Mouse (Mus musculus) ovary, postnatal 36 days (tissue): Measurements from ENCODE around the gene Pak1.

Experiments used
- DNase-seq: peaks from one replicate; pipeline ENCODE4 v3.0.0; 2022; ENCODE audit warnings: low spot score, mixed read lengths

Gene Pak1

DNA sequence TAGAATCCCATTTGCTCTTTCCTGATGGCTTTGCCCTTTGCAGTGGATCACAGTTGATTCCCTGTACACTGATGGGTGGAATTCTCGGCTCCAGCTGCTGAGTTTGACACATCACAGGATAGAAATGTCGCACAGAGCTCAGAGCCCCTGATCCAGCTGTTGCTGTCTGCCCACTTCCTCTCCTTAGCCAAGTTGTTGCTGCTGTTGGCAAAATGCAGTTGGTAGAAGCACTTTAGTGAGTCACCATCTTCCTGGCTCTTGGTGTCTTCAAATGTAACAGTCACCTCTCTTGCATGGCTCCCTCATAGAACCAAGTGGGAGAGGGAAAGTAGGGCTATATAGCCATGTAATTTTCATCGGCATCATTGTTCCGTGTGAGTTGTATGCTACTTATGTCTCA, 11.2 kb upstream of the Pak1 start:
- no peak for DNase-seq

DNA sequence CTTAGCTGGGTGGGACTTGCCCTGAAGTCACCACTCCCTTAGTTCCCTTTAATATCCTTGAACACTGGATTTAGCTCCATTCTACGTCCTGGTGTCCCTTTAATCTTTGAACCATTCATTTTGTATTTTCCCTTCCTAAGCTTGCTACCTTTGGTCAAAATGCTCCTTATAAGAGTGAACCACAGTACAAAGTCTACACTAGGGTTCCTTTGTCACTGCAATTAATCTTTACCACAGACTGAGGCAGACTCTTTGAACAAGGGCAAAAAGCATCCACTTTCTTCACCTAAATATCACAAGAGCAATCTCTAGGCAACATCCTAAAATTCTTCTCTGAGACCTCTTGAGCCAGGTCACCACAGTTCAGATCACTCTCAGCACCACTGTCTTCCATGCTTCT, 8.1 kb upstream of the Pak1 start:
- no peak for DNase-seq

DNA sequence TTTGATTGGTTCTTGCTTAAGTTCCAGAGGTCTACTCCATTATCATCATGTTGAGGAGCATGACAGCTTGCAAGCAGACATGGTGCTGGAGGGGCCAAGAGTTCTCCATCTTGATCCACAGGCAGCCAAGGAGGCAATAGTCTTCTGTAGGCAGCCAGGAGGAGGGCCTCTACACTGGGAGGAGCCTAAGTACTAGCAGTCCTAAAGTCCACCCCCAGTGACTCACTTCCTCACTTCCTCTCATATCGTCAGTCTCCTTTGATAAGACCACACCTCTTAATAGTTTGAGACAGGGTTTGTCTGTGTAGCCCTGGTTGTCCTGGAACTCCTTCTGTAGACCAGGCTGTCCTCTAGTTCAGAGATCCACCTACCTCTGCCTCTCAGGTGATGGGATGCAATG, 7.5 kb upstream of the Pak1 start:
- DNase-seq, result no peak

DNA sequence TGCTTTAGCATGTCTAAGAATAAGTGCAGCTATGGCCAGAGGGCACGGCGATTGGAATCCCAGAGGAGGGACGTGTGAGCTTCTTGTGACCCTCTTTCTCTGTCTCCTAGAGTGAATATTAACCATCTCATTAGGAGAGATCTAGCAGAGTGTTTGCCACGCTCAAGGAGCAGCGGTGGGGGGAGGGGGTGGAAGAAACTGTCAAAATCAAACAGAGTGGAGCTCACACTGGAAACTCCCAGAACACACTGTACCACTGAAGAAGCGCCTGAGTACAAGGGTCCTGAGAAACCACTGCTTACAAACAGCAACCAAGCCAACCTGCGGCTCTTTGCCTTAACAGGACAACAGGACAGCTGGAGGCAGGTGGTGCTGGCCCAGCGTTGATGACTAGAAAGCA, 6.8 kb upstream of the Pak1 start:
- no peak for DNase-seq

DNA sequence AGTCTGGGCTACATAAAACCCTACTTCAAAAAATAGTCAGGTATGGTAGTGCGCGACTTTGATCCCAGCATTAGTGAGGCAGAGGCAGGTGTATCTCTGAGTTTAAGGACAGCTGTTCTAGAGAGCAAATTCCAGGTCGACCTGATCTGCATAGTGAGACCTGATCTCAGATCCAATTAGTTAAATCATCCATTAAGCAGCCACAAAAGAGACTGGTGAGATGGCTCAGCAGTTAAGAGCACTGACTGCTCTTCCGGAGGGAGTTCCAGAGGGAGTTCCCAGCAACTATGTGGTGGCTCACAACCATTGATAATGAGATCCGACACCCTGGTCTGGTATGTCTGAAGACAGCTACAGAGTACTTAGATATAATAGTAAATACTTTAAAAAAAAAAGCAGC, 4.8 kb upstream of the Pak1 start:
- no peak for DNase-seq

DNA sequence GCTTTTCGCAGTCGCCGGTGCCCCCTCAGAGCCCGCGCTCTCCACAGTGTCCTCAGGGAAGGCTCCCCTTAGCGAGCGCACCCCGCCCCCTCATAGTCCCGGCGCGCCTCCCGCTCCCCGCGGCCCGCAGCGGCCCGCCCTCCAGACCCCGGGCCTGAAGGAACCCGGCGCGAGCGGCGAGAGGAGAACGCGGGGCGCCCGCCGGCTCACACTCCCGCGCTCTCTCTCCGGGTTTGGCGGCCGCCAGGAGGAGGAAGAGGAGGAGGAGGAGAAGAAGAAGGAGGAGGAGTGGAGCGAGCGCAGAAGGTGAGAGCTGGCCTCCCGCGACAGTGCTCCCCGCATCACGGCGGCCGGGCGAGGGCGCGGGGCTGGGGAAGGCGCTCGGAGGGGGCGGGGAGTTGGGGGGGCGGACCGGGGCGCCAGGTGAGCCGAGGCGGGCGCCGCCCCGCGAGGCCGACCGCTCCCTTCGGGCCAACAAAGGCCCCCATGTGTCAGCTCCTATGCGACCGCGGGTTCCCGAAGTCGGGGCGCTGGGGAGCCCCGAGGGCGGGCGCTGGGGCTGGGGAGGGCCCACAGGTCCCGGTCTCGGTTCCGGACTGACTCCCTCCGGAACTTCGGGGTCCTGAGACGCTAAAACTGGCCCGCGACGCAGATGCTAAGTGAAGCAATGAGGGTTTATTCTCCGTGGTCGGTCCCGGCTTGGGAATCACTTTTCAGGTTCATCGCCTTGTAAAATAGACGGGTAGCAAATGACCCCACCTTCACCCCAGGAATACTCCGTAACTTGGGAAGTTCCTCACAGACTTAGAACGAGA, 535 bp downstream of the Pak1 start:
- no peak for DNase-seq

DNA sequence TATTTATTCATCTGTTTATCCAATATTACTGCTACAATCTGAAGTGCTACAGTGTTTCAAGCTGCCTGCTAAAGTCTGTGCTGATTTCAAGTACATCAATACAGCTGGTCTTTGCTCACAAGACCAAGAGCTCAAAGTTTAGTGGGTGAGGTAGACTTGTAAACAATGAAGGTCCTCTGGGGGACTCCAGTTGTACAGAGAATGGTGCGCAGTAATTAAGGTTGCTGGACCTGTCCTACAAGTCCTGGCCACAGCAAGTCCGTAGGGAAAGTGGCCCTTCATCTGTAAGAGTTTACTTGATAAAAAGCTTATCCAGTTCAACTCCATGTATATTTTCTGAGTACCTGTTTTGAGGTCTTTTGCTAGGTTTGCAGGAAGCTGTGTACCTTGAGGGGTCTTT, 1.9 kb downstream of the Pak1 start:
- no peak for DNase-seq

DNA sequence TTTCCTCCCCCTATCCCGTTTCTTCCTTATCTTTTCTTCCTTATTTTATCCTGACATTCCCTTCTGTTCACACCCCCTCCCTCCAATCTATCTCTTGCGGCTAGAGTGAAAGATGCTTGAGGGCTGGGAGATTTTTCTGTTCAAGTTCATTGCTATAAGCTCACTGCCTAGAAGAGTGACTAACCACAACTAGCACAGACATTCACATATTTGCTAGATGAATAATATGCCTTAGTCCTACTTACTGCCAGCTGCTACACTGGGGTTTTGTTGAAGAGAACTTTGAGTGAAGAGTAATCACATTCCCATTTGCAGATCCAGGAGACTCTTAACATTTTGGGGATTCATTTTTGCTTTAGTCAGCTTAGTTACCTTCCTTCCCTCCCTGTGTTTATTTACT, 4.0 kb downstream of the Pak1 start:
- no peak for DNase-seq

DNA sequence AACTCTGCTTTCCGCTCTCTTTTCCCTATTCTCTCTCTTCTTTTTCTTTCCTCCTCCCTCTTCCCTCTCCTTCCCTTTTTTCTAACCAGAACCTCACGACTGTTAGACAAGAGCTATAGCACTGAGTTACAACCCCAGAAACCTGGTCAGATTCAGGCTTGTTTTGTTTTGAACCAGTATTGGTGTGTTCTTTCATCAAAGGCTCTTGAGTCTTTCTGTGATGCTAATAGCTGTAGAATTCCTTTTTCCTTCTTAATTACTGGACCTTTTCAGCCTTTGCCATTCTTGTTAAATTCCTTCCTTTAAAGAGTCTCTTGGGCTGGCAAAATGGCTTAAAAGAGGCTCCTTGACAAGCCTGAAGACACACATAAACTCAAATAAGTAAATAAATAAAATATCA, 14.8 kb downstream of the Pak1 start:
- DNase-seq, result no peak

DNA sequence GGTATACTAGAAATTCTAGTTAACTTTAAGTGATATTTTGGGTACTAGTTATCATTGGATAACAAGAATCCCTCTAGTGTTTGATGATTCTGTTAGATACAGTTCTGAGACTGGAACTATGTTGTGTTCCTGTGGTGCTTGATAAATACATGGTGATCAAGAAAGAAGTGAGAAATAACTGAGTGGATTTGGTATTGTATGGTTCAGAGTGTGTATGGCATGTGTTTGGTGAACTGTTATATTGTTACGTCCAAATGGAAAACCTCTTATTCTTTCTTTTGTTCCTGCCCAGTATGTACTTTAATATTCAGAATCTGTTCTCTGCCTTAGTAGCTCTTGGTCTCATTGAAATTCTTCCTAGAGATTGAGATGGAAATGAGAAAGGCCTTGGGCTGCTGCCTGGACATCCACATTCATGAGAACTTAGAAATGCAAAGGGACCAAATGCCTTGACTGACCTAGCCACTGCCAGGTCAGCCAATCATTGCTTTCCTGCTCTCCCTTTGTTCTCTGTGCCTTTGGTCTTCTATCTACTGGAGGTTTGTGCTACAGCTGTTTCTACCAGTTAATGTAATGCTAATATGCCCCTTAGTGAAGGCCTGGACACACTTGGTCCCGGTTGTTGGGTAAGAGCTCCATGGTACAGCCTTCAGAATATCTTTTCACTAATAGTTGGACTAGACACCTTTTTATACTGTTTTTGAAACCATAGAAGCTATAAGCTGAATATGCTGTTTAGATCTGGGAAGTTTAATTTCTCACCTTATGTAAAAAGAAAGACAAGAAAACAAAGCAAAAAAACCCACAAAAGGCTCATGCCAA, 16.1 kb downstream of the Pak1 start:
- no peak for DNase-seq

DNA sequence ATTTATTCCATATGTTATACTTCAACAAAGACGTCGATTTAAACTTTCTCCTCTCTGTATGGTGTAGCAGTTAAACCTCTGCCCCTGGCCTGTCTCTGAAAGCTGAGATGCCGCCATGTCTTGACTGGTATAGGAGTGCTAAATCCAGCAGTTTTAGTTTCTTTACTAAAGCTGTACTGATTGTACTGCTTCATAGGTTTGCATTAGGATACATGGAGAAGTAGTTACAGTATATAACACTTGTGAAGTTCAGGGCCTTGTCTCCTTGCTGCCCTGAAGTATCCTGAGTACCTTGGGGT, 16.7 kb downstream of the Pak1 start:
- DNase-seq, result no peak

DNA sequence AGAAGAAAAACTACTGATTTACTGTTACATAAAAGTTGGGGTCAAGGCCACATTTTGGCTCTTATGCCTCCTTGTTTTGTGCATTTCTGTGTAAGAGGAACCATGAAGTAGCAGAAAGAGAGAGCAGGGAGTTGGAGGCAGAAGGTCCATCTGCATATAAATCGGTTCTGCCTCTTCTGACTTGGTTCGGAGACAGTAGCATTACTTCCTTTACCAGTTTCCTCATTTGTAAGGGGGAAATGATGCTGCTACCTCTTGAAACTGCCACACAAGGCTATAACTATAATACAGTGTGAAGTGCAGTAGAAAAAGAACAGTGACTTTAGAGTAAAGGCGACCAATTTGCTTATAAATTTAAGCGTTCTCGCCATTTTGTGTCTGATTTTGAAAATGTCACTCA, 21.0 kb downstream of the Pak1 start:
- DNase-seq, result no peak

DNA sequence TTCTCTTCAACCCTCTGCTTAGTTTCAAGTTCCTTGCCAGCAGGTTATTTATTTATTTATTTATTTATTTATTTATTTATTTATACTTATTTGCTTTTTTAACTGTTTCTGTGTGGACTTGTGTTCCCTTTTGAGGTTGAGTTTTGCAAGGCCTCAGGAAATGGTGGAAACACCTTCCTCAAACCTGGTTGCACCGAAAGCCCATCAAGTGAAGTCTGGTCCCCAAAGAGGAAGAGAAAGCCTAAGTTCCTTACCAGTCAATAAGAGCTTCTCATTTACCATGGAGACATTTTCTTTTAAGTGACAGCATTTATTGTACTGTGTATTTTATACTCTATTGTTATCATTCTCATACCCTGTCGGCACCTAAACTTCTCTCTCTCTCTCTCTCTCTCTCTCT, 33.5 kb downstream of the Pak1 start:
- no peak for DNase-seq

DNA sequence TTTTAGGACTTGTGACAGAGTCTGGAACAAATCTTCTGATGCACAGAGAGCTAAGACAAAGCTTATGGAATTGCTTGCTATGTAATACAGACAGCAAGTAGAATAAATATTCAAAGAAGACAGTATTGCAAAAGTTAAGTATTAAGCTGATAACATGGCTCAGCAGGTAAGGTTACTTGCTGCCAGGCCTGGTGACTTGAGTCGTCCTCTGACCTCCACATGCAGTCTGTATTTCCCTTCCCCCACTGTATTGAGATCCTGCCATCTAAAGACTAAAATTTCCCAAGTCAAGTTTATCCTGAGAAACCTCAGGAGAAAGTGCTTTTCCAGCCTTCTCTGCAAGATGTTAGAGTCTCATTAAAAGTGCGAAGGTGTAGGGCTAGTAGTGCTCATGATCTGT, 40.8 kb downstream of the Pak1 start:
- no peak for DNase-seq

DNA sequence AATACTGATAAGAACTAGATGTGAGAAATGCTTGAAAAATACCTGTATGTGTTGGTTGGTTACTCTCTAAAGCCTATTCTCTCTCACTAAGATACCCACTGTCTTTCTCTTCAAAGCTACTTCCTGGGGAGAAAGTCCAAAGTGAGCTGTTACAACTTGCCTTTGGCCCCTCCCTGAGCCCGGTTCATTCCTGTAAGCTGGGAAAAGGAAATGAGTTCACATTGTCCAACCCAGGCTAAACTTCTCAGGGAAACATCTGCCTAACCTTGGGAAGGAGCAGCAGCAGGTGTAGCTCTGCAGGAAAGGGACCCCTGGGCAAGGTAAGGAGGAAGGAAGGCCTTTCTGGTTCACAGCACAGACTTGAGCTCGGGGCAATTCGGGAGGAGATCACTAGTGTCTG, 42.4 kb downstream of the Pak1 start:
- no peak for DNase-seq

DNA sequence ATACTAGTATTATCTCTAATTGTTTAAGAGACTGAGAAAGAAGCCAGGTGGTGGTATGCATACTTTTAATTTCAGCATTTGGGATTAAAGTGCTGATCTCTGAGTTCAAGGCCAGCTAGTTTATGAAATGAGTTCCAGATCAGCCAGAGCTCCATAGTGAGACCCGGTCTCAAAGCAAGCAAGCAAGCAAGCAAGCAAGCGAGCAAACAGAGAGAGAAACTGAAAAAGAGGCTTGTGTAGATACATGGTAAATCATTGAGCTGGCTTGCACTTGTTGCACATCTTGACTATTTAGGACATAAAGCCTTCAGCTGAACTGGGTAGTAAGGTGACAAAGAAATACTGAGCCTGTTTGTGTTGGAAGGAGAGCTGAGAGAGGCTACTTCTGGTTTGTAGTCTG, 44.6 kb downstream of the Pak1 start:
- DNase-seq, result no peak

DNA sequence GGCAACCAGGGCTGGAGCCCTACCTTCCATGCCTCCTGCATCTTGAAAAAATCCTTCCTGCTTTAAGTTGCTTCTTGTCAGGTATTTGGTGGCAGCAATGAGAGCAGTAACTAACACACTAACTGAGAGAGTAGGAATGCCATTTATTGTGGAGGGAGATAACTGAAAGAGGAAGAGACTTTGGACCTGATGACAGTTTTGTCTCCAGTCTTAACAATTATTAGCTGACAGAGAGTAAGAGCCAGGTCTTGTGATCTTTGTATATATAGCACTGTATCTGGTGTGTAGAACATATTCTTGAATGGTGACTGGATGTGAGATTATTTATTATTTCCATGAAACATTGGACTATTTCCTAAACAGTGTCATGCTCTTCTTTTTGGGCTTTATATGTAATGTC, 50.2 kb downstream of the Pak1 start:
- DNase-seq, result no peak

DNA sequence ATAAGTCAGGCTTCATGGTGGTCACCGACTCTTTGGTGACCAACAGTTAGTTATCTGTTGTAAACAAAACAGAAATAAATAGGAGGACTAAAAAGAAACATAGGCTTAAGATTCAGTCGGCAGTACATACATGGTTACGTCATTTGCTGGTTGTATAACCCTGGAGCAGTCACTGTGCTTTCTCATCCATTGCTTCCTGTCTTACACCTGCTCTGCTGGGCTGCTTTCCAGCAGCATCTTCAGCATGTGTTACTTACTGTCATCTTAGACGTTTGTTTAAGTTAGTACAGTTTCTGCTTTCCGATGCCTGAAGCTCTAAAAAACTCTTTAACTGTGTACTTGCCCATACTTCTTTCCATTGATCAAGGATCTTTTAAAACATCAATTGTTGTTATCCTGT, 53.0 kb downstream of the Pak1 start:
- no peak for DNase-seq

DNA sequence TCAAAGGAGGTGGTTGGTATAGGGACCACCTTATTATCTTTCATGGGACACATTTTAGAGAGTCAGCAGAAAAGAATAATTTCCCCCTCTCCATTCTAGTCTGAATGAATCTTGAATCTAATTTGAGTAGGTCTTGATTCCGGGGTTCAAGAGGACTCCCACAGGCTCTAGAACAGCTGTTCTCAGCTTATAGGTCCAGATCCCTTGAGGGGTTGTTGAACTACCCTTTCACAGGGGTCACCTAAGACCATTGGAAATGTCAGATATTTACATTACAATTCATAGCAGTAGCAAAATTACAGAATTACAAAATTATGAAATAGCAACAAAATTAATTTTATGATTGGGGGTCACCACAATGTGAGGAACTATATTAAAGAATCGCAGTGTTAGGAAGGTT, 54.0 kb downstream of the Pak1 start:
- DNase-seq, result no peak

DNA sequence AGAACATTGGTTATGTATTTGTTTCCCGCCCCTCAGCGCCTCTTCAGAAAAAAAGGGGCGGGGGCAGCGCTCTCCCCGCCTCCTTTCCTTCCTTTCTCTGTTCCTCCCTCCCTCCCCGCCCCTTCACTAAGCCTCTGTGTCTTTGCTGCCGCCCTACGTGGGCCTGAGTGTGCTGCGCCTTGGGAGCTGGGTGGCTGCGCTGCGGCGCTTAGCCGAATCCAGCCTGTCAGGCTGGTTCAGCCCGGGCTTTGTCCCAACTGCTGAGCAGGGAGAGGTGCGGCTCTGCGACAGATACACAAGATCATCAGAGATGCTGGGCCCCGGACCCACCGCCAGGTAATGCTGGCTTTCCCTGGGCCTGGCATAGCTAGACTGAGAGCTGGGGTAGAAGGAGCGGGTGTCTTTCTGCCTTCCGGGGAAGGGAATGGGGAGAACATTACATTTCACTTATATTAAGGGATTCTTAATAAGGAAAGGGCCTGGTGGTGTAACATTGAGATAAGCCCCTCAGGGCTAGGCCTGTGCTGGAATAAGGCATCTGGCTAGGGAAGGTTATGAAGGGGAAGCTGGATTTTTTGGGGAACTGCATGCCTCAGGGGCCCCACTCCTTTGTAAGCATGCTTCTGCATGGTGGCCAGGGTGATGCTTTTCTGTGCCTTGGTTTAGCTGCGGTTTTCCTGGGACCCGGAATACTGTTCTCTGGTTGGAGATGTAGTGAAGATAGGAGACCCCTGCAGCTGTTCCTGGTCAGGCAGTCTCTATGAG, 54.6 kb downstream of the Pak1 start:
- peak; percentile 61 for DNase-seq

DNA sequence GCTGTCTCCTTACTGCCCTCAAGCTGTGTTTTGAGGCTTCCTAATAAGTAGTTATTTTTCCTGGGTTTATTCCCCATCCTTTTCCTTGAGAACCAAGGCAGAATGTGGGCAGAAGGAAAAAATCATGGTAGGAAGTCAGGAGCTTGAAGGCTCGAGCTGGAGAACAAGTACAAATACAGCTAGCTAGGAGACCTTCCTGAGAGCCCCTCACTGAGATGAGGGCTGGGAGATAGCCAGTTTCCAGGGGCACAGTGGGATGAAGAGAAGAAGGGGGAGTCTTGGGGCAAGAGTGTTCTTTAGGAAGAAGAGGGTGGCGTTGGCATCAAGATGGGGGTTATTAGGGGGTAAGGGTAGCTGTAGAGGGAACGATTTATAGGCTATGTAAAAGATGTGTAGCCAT, 56.1 kb downstream of the Pak1 start:
- no peak for DNase-seq

DNA sequence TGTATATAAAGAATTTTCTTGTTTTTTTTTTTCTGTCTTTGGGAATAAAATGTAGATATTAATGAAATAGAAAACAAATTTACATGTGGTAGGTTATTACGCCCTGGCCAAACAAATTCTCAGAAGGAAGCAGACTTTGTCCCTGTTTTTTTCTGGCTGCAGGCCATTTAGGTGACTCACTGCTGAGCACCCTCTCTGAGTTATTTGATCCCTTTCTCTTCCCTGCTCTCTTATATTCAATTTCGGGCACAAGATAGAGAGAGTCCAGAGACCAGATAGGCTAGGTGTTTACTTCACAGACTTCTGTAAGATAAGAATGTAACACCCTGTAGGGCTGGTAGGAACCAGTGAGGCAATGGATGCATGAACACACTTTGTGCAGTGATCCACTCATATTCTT, 57.2 kb downstream of the Pak1 start:
- no peak for DNase-seq

DNA sequence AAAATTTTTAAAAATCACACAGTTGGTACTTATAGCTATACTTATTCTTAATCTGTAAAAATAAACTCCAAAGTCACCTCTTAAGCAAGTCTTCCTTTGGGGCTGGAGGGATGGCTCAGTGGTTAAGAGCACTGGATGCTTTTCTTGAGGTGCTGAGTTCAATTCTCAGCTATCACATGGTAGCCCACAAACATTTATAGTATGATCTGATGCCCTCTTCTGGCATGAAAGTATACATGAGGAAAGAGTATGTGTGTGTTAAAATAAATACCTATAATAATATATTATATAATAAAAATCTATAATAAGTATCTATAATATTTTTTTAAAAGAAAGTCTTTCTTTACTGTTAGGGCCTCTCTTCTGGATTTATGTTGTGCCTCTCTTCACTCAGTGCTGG, 58.2 kb downstream of the Pak1 start:
- no peak for DNase-seq
